Mouse (Mus musculus) frontal cortex, adult 2 months (tissue): Measurements from ENCODE around the gene Gnb3. TPM values are rescaled to one million over a fixed set of nuclear protein-coding genes. Genes with fewer than 3 reads are reported as not detected.
"Not testable (repeated sequence)": the region's sequence is repeated elsewhere in the genome, so short reads cannot be mapped to it uniquely, and the experiment has no call there.

Source experiments
- DNase-seq, 2 experiments: peaks; one replicate each; pipeline ENCODE4 v3.0.0; 2022; ENCODE audit warnings: low spot score in 1 of 2; ENCODE audit errors: extremely low spot score in 1 of 2
- polyA plus RNA-seq: library from polyadenylated mRNA; depleted of rRNA; stranded (reverse); fragments of >200 nt; gene quantifications from 2 replicates; pipeline ENCODE4 v1.2.3, GENCODE M21; 2012

Gnb3 gene
- polyA plus RNA-seq, 1 experiment = 0.50 TPM

- DNase-seq = no peak
These were observed 22.1 kb downstream of the Gnb3 start for GRCm38 (mm10) chr6:124817971-124818370.

- no peak for DNase-seq
These were observed 22.5 kb downstream of the Gnb3 start for GRCm38 (mm10) chr6:124817563-124817962.

- no peak for DNase-seq
These were observed 22.9 kb downstream of the Gnb3 start for GRCm38 (mm10) chr6:124817125-124817524.

- no peak for DNase-seq
These were observed 23.5 kb downstream of the Gnb3 start for GRCm38 (mm10) chr6:124816611-124817010.

GRCm38 (mm10) chr6:124814858-124815774, 25.0 kb downstream of the Gnb3 start:
- no peak for DNase-seq

GRCm38 (mm10) chr6:124814448-124814847, 25.6 kb downstream of the Gnb3 start:
- DNase-seq = no peak

GRCm38 (mm10) chr6:124813933-124814332, 26.1 kb downstream of the Gnb3 start, which contains the start of gene Tpi1:
Gene Tpi1 (minus strand): TSS chr6:124814296.
- peak; percentile 83 to 93 for DNase-seq

GRCm38 (mm10) chr6:124813496-124813895, 26.6 kb downstream of the Gnb3 start:
- DNase-seq = peak in 1 of 2 experiments; percentile 80

GRCm38 (mm10) chr6:124812848-124813247, 27.2 kb downstream of the Gnb3 start:
- no peak for DNase-seq

- no peak for DNase-seq
These were observed 28.1 kb downstream of the Gnb3 start for GRCm38 (mm10) chr6:124811701-124812560.

GRCm38 (mm10) chr6:124811403-124811665, 28.7 kb downstream of the Gnb3 start:
- DNase-seq = no peak

- not testable (repeated sequence) for DNase-seq
These were observed 29.3 kb downstream of the Gnb3 start for GRCm38 (mm10) chr6:124810566-124811402.

GRCm38 (mm10) chr6:124809775-124810538, 30.1 kb downstream of the Gnb3 start:
- DNase-seq = no peak

- DNase-seq = peak in 1 of 2 experiments; percentile 69
These were observed 30.9 kb downstream of the Gnb3 start for GRCm38 (mm10) chr6:124809052-124809774.

- DNase-seq = no peak
These were observed 31.6 kb downstream of the Gnb3 start, which contains the start of gene Spsb2 for GRCm38 (mm10) chr6:124808358-124809012. Gene Spsb2 (plus strand): TSS chr6:124808661.

GRCm38 (mm10) chr6:124807986-124808357, 32.1 kb downstream of the Gnb3 start:
- DNase-seq = no peak

GRCm38 (mm10) chr6:124807366-124807765, 32.7 kb downstream of the Gnb3 start:
- peak in 1 of 2 experiments; percentile 74 for DNase-seq

GRCm38 (mm10) chr6:124806446-124807140, 33.5 kb downstream of the Gnb3 start:
- DNase-seq = no peak
